Mouse (Mus musculus) CD4-positive, CD25-positive, alpha-beta regulatory T cell (primary cell): ENCODE data around the gene Fam216b. TPM values are rescaled to one million over a fixed set of nuclear protein-coding genes. Genes with fewer than 3 reads are reported as not detected.

Source experiments
- polyA plus RNA-seq: library from polyadenylated mRNA; unstranded; fragments of 100-300 nt; shearing (Covaris generic); gene quantifications from one replicate; pipeline ENCODE4 v1.2.1, GENCODE M21; 2017

Gene Fam216b
- not detected for polyA plus RNA-seq

GRCm38 (mm10) chr14:78088907-78089306 lies at the start of gene Fam216b:
TSS of gene Fam216b (minus strand) at chr14:78089007.

Other genes with a start within 250 kb of the Fam216b start
- 135 TPM for gene Dnajc15, start 213.9 kb downstream of the Fam216b start, polyA plus RNA-seq
- gene Epsti1, start 184.8 kb downstream of the Fam216b start, polyA plus RNA-seq = 113 TPM
- gene Tnfsf11, start 219.0 kb upstream of the Fam216b start, polyA plus RNA-seq = 49.6 TPM